Mouse (Mus musculus) midbrain, postnatal 0 days (tissue): ENCODE data around the gene Ttc39d. TPM values are rescaled to one million over a fixed set of nuclear protein-coding genes. Genes with fewer than 3 reads are reported as not detected.

Source experiments
- ATAC-seq: fragments of 200-750 bp; cut with Nextera tagmentation; 2 replicates; pipeline ENCODE4 v1.8.0; 2017; ENCODE audit warnings: moderate number of reproducible peaks, mild to moderate bottlenecking, moderate TSS enrichment, moderate library complexity; ENCODE audit not compliant: low FRiP score
- DNase-seq: peaks from one replicate; pipeline ENCODE4 v3.0.0-alpha.2; 2015; ENCODE audit warnings: low spot score
- H3K27ac ChIP-seq: fragments of 300-500 bp; sonication (generic); 2 replicates; pipeline ENCODE4 v1.5.1; 2014; ENCODE audit warnings: low read depth, mild to moderate bottlenecking, low read length, mixed read lengths
- H3K27me3 ChIP-seq: fragments of 300-500 bp; sonication (generic); 2 replicates; pipeline ENCODE4 v1.6.1; 2014; ENCODE audit warnings: low read length, control low read depth, mixed read lengths; ENCODE audit not compliant: insufficient read depth
- H3K36me3 ChIP-seq: fragments of 300-500 bp; sonication (generic); 2 replicates; pipeline ENCODE4 v1.6.1; 2014; ENCODE audit warnings: low read length, control low read depth, mixed read lengths; ENCODE audit not compliant: insufficient read depth
- H3K4me1 ChIP-seq: fragments of 300-500 bp; sonication (generic); 2 replicates; pipeline ENCODE4 v1.6.1; 2014; ENCODE audit warnings: mild to moderate bottlenecking, control low read depth, antibody characterized with exemption, low read length, mixed read lengths; ENCODE audit not compliant: insufficient read depth
- H3K4me2 ChIP-seq: fragments of 300-500 bp; sonication (generic); 2 replicates; pipeline ENCODE4 v1.6.1; 2014; ENCODE audit warnings: low read depth, mild to moderate bottlenecking, low read length, mixed read lengths; ENCODE audit not compliant: poor library complexity, severe bottlenecking
- H3K4me3 ChIP-seq: fragments of 300-500 bp; sonication (generic); 2 replicates; pipeline ENCODE4 v1.5.1; 2014; ENCODE audit warnings: low read depth, mild to moderate bottlenecking, low read length, moderate library complexity
- H3K9ac ChIP-seq: fragments of 300-500 bp; sonication (generic); replicated peaks from 2 replicates; pipeline ENCODE4 v1.6.1; 2014; ENCODE audit warnings: mild to moderate bottlenecking, low read length, moderate library complexity, mixed read lengths; ENCODE audit not compliant: poor library complexity, severe bottlenecking
- H3K9me3 ChIP-seq: fragments of 300-500 bp; sonication (generic); 2 replicates; pipeline ENCODE4 v1.6.1; 2016; ENCODE audit warnings: low read length, control low read depth
- CTCF ChIP-seq: IDR thresholded peaks from 2 replicates; pipeline ENCODE4 v1.5.1; 2016; ENCODE audit warnings: antibody characterized with exemption, mild to moderate bottlenecking
- WGBS: fragments of 180-500 bp; shearing (Covaris S2); extraction: QIAGEN DNeasy Blood & Tissue Kit; methylation state at CpG from one replicate; pipeline ENCODE4 v1.1.7; 2014; 5-methylcytosine and 5-hydroxymethylcytosine counted together
- polyA plus RNA-seq: library from polyadenylated mRNA; unstranded; fragments of >200 nt; fragmentation: Nextera tagmentation; extraction: Ambion mirVana; gene quantifications from 2 replicates; pipeline ENCODE4 v1.2.1, GENCODE M21; 2015
- total RNA-seq: library from RNA; depleted of rRNA; stranded (reverse); fragments of >200 nt; gene quantifications from 2 replicates; pipeline ENCODE4 v1.2.3, GENCODE M21; 2014; rRNA removed

The Ttc39d gene
- total and polyA plus RNA-seq, 2 experiments from 2014 or later, result 0.11 to 0.12 TPM

- H3K27me3 ChIP-seq, result no peaks in the 10 kb centered on the region
- WGBS, result 73% methylated on average over 13 of the region's 13 CpGs
- H3K4me1 ChIP-seq, result no peaks in the 10 kb centered on the region
- no peak overlapping the region for H3K4me3 ChIP-seq
- no peak for DNase-seq
- H3K9ac ChIP-seq, result no peak overlapping the region
- H3K36me3 ChIP-seq, result peaks cover 81% of the 10 kb centered on the region
- no peak overlapping the region for H3K27ac ChIP-seq
- no peak for TF ChIP-seq CTCF
- no peaks in the 10 kb centered on the region for H3K9me3 ChIP-seq
- H3K4me2 ChIP-seq, result no peak overlapping the region
- no peak for ATAC-seq
Measured at GRCm38 (mm10) chr17:80255208-80255607, 47.9 kb downstream of the Ttc39d start.

- 93% methylated on average over 4 of the region's 4 CpGs for WGBS
- Histone ChIP-seq H3K9ac (no peak overlapping the region), H3K4me2 (no peak overlapping the region), H3K4me3 (no peak overlapping the region), H3K36me3 (peaks cover 61% of the 10 kb centered on the region), H3K27ac (no peak overlapping the region), H3K4me1 (no peaks in the 10 kb centered on the region), H3K9me3 (no peaks in the 10 kb centered on the region), H3K27me3 (no peaks in the 10 kb centered on the region)
- ATAC-seq (no peak), DNase-seq (no peak)
- TF ChIP-seq CTCF, result no peak
Measured at GRCm38 (mm10) chr17:80267065-80267464, 59.8 kb downstream of the Ttc39d start.

Other genes with a start within 250 kb of the Ttc39d start
- gene Hnrnpll, start 145.1 kb upstream of the Ttc39d start, total RNA-seq, result 56.1 and 64.5 TPM in 2 replicates
- gene Hnrnpll, start 145.1 kb upstream of the Ttc39d start, polyA plus RNA-seq, result 36.3 and 38.5 TPM in 2 replicates
- gene Galm, start 80.0 kb upstream of the Ttc39d start, total RNA-seq, result 1.3 and 1.5 TPM in 2 replicates
- 1.00 and 1.1 TPM in 2 replicates for gene Galm, start 80.0 kb upstream of the Ttc39d start, polyA plus RNA-seq
- gene Srsf7, start 153 bp upstream of the Ttc39d start, total RNA-seq, result 150 and 173 TPM in 2 replicates
- gene Srsf7, start 153 bp upstream of the Ttc39d start, polyA plus RNA-seq, result 199 and 224 TPM in 2 replicates
- 5.6 and 9.2 TPM in 2 replicates for gene Gemin6, start 17.0 kb downstream of the Ttc39d start, total RNA-seq
- gene Gemin6, start 17.0 kb downstream of the Ttc39d start, polyA plus RNA-seq, result 14.4 and 16.2 TPM in 2 replicates
- gene Morn2, start 82.7 kb downstream of the Ttc39d start, total RNA-seq, result 14.8 and 18.6 TPM in 2 replicates
- 50.0 and 52.5 TPM in 2 replicates for gene Morn2, start 82.7 kb downstream of the Ttc39d start, polyA plus RNA-seq
- 64.5 and 72.3 TPM in 2 replicates for gene Dhx57, start 83.0 kb downstream of the Ttc39d start, total RNA-seq
- 34.7 and 36.9 TPM in 2 replicates for gene Dhx57, start 83.0 kb downstream of the Ttc39d start, polyA plus RNA-seq
- gene Arhgef33, start 99.9 kb downstream of the Ttc39d start, total RNA-seq, result 3.0 and 7.7 TPM in 2 replicates
- 2.0 and 2.2 TPM in 2 replicates for gene Arhgef33, start 99.9 kb downstream of the Ttc39d start, polyA plus RNA-seq
- gene Gm10190, start 166.1 kb downstream of the Ttc39d start, total RNA-seq, result not detected in 2 replicates
- 1.8 and 5.0 TPM in 2 replicates for gene Gm10190, start 166.1 kb downstream of the Ttc39d start, polyA plus RNA-seq